Mouse (Mus musculus) monocyte, adult 5-6 weeks (primary cell): Measurements from ENCODE around the gene Rgsl1. TPM values are rescaled to one million over a fixed set of nuclear protein-coding genes. Genes with fewer than 3 reads are reported as not detected.
"Not testable (repeated sequence)": the region's sequence is repeated elsewhere in the genome, so short reads cannot be mapped to it uniquely, and the experiment has no call there.

Experiments used
- ATAC-seq: fragments of 153-309, 156-312 bp; replicated peaks from 2 replicates; pipeline ENCODE4 v1.8.0; 2017; ENCODE audit warnings: mild to moderate bottlenecking; ENCODE audit not compliant: low TSS enrichment, insufficient number of reproducible peaks, severe bottlenecking, poor library complexity, low FRiP score
- total RNA-seq: library from RNA; stranded (forward); fragments of 200-1000, 200-491, 200-594 nt; gene quantifications from 3 replicates; pipeline ENCODE4 v1.2.3, GENCODE M21; 2017

The Rgsl1 gene
- total RNA-seq, result not detected in 3 replicates

- no peak for ATAC-seq
These were observed at the start of gene Rgsl1 for GRCm38 (mm10) chr1:153844042-153844441. Rgsl1 (minus strand) TSS chr1:153844142.

- ATAC-seq, result no peak
These were observed 47.5 kb upstream of the Rgsl1 start, which contains the start of gene Teddm1a for GRCm38 (mm10) chr1:153891442-153891841. Teddm1a (plus strand) TSS chr1:153891742.

GRCm38 (mm10) chr1:153890121-153890520 lies 46.2 kb upstream of the Rgsl1 start:
- no peak for ATAC-seq

GRCm38 (mm10) chr1:153886024-153886633 lies 42.2 kb upstream of the Rgsl1 start:
- ATAC-seq, result no peak

GRCm38 (mm10) chr1:153880391-153880790 lies 36.4 kb upstream of the Rgsl1 start:
- ATAC-seq, result not testable (repeated sequence)

GRCm38 (mm10) chr1:153874045-153874444 lies 30.1 kb upstream of the Rgsl1 start, which contains the start of gene Teddm1b:
Teddm1b (plus strand) TSS chr1:153874345.
- no peak for ATAC-seq

GRCm38 (mm10) chr1:153855946-153856345 lies 12.0 kb upstream of the Rgsl1 start:
- no peak for ATAC-seq

GRCm38 (mm10) chr1:153852696-153853095 lies 8.8 kb upstream of the Rgsl1 start:
- ATAC-seq, result not testable (repeated sequence)

GRCm38 (mm10) chr1:153846867-153847266 lies 2.9 kb upstream of the Rgsl1 start:
- ATAC-seq, result 0 out of 2 replicates have a peak, but pooled peaks have one; percentile 53

- ATAC-seq, result no peak
These were observed 2.5 kb upstream of the Rgsl1 start for GRCm38 (mm10) chr1:153846420-153846819.

- no peak for ATAC-seq
These were observed 1.7 kb downstream of the Rgsl1 start for GRCm38 (mm10) chr1:153842121-153842740.

- ATAC-seq, result no peak
These were observed 7.9 kb downstream of the Rgsl1 start for GRCm38 (mm10) chr1:153836036-153836435.

- no peak for ATAC-seq
These were observed 13.2 kb downstream of the Rgsl1 start for GRCm38 (mm10) chr1:153830746-153831145.

GRCm38 (mm10) chr1:153820216-153820615 lies 23.7 kb downstream of the Rgsl1 start:
- no peak for ATAC-seq

GRCm38 (mm10) chr1:153814278-153814677 lies 29.7 kb downstream of the Rgsl1 start:
- no peak for ATAC-seq

- no peak for ATAC-seq
These were observed 36.5 kb downstream of the Rgsl1 start for GRCm38 (mm10) chr1:153807390-153807993.

GRCm38 (mm10) chr1:153803530-153803929 lies 40.4 kb downstream of the Rgsl1 start:
- ATAC-seq, result peak; percentile 82

GRCm38 (mm10) chr1:153802691-153803090 lies 41.3 kb downstream of the Rgsl1 start:
- ATAC-seq, result no peak

- ATAC-seq, result no peak
These were observed 49.7 kb downstream of the Rgsl1 start for GRCm38 (mm10) chr1:153794241-153794640.

GRCm38 (mm10) chr1:153790708-153791107 lies 53.2 kb downstream of the Rgsl1 start:
- ATAC-seq, result no peak
